Mouse (Mus musculus): ENCODE results near the gene Slc35f4.

DNA sequence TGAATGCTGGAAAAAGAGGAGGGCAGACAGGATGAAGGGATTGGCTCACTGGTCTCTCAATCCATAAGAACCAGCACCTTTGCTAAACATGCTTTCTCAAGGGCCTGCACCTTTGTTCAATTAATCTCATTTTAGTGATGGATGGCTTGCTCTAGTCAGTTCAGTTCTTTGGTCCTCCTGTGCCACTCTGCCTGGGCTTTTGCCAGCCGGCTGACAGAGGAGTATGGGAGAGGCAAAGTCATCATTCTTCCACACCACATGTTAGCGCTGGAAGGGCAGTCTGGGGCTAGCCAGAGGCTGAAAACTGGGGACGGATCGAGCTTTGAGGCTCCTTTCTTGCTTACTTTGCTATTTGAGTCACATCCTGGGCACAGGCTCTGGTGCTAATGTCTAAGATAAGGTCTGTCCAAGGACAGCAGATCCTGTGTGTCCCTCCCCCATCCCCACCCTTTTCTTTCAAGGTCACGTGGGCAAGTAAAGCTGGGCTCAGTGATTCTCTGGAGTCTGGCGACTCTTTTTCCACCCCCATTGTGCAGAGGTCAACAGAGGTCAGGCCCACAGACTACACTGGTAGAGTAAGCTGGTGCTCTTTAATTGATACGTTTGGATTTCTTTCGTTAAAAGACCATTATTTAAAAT is 224.7 kb downstream of the Slc35f4 start:
- TF ChIP-seq CTCF (IDR thresholded peaks at IDR 0.05) (no peak), EP300 (IDR thresholded peaks at IDR 0.05) (no peak)

All from lung, postnatal 0 days (tissue).